Mouse (Mus musculus) CH12.LX (cell line): ENCODE measurements around the gene Zfp953. TPM values are rescaled to one million over a fixed set of nuclear protein-coding genes. Genes with fewer than 3 reads are reported as not detected.

Experiments used
- DNase-seq: peaks from one replicate; pipeline ENCODE4 v3.0.0-alpha.2; 2013; ENCODE audit errors: extremely low read depth
- H3K27ac ChIP-seq: 2 replicates; pipeline ENCODE4 v1.5.1; 2012; ENCODE audit warnings: low read depth, mild to moderate bottlenecking, control low read depth, moderate library complexity; ENCODE audit not compliant: insufficient read depth
- H3K27me3 ChIP-seq: replicated peaks from 2 replicates; pipeline ENCODE3; 2012; ENCODE audit warnings: inconsistent platforms
- H3K36me3 ChIP-seq, 2 experiments: replicated peaks in 1 of 2; 2 replicates each; pipeline versions ENCODE3 to v1.6.1; 2012; ENCODE audit warnings: inconsistent platforms in 1 of 2, low read length in 1 of 2, mild to moderate bottlenecking in 1 of 2, mixed read lengths in 1 of 2, moderate library complexity in 1 of 2; ENCODE audit not compliant: control insufficient read depth in 1 of 2, insufficient read depth in 1 of 2
- H3K4me1 ChIP-seq, 2 experiments: 2 replicates each; pipeline ENCODE4 v1.6.1; 2012; ENCODE audit warnings: inconsistent platforms in 1 of 2, moderate library complexity in 1 of 2; ENCODE audit not compliant: insufficient read depth in 2 of 2, control insufficient read depth in 1 of 2
- H3K4me2 ChIP-seq: 2 replicates; pipeline ENCODE4 v1.6.1; 2012; ENCODE audit warnings: low read depth, mild to moderate bottlenecking, control low read depth; ENCODE audit not compliant: poor library complexity, insufficient read depth, severe bottlenecking
- H3K4me3 ChIP-seq, 3 experiments: fragments of 150-350 bp in 1 of 3; sonication (generic) in 1 of 3; replicated peaks in 1 of 3; 2 replicates each; pipeline versions ENCODE3 to v1.5.1; 2011 to 2012; ENCODE audit warnings: low read depth in 2 of 3, low read length in 2 of 3, mild to moderate bottlenecking in 2 of 3, moderate library complexity in 2 of 3, control low read depth in 1 of 3, improper control_type of control experiment in 1 of 3, inconsistent platforms in 1 of 3, mixed read lengths in 1 of 3; ENCODE audit not compliant: poor library complexity in 1 of 3
- H3K79me2 ChIP-seq: replicated peaks from 2 replicates; pipeline ENCODE4 v1.6.1; 2012; ENCODE audit warnings: mild to moderate bottlenecking, moderate library complexity; ENCODE audit not compliant: control insufficient read depth, poor library complexity, insufficient read depth, severe bottlenecking; ENCODE audit errors: extremely low read depth
- H3K9ac ChIP-seq: 2 replicates; pipeline ENCODE4 v1.6.1; 2012; ENCODE audit warnings: low read depth, mild to moderate bottlenecking, control low read depth, moderate library complexity; ENCODE audit not compliant: insufficient read depth
- H3K9me3 ChIP-seq: replicated peaks from 2 replicates; pipeline ENCODE3; 2012; ENCODE audit warnings: low read length, inconsistent platforms, mixed read lengths
- BHLHE40 ChIP-seq: IDR thresholded peaks from 2 replicates; pipeline ENCODE4 v1.6.1; 2011; ENCODE audit warnings: mild to moderate bottlenecking, low read depth, low read length, improper control_type of control experiment
- CHD1 ChIP-seq: IDR thresholded peaks from 2 replicates; pipeline ENCODE4 v1.6.1; 2012; ENCODE audit warnings: low read depth, low read length, improper control_type of control experiment, inconsistent platforms
- E2F4 ChIP-seq: IDR thresholded peaks from 2 replicates; pipeline ENCODE4 v1.6.1; 2011; ENCODE audit warnings: low read depth, low read length, improper control_type of control experiment; ENCODE audit not compliant: insufficient replicate concordance
- ELF1 ChIP-seq: IDR thresholded peaks from 2 replicates; pipeline ENCODE4 v1.6.1; 2014; ENCODE audit warnings: low read depth, mild to moderate bottlenecking, inconsistent platforms, low read length, improper control_type of control experiment
- EP300 ChIP-seq: IDR thresholded peaks from 2 replicates; pipeline ENCODE4 v1.6.1; 2011; ENCODE audit warnings: low read length, improper control_type of control experiment
- ETS1 ChIP-seq: conservative IDR thresholded peaks from 2 replicates; pipeline ENCODE4 v1.6.1; 2012; ENCODE audit warnings: low read depth, mild to moderate bottlenecking, inconsistent platforms, low read length, improper control_type of control experiment, moderate library complexity
- HCFC1 ChIP-seq: IDR thresholded peaks from 2 replicates; pipeline ENCODE4 v1.6.1; 2012; ENCODE audit warnings: low read depth, mild to moderate bottlenecking, inconsistent platforms, low read length, improper control_type of control experiment
- IRF4 ChIP-seq: IDR thresholded peaks from 2 replicates; pipeline ENCODE4 v1.6.1; 2014; ENCODE audit warnings: low read depth, mild to moderate bottlenecking, inconsistent platforms, low read length, improper control_type of control experiment
- JUN ChIP-seq: IDR thresholded peaks from 2 replicates; pipeline ENCODE4 v1.6.1; 2011; ENCODE audit warnings: low read depth, mild to moderate bottlenecking, low read length, improper control_type of control experiment, moderate library complexity; ENCODE audit not compliant: insufficient read depth
- JUND ChIP-seq: conservative IDR thresholded peaks from 2 replicates; pipeline ENCODE4 v1.6.1; 2011; ENCODE audit warnings: low read depth, low read length, improper control_type of control experiment
- MAFK ChIP-seq: IDR thresholded peaks from 2 replicates; pipeline ENCODE4 v1.6.1; 2011; ENCODE audit warnings: low read length, improper control_type of control experiment; ENCODE audit not compliant: insufficient replicate concordance
- MAX ChIP-seq: IDR thresholded peaks from 2 replicates; pipeline ENCODE4 v1.6.1; 2011; ENCODE audit warnings: low read length, improper control_type of control experiment
- MEF2A ChIP-seq: IDR thresholded peaks from 2 replicates; pipeline ENCODE4 v1.6.1; 2014; ENCODE audit warnings: low read depth, mild to moderate bottlenecking, inconsistent platforms, low read length, improper control_type of control experiment, borderline replicate concordance
- MXI1 ChIP-seq: IDR thresholded peaks from 2 replicates; pipeline ENCODE4 v1.6.1; 2011; ENCODE audit warnings: mild to moderate bottlenecking, low read depth, low read length, improper control_type of control experiment
- MYC ChIP-seq: IDR thresholded peaks from 2 replicates; pipeline ENCODE4 v1.6.1; 2011; ENCODE audit warnings: low read depth, mild to moderate bottlenecking, improper control_type of control experiment, low read length
- NRF1 ChIP-seq: IDR thresholded peaks from 2 replicates; pipeline ENCODE4 v1.6.1; 2014; ENCODE audit warnings: low read depth, mild to moderate bottlenecking, inconsistent platforms, low read length, improper control_type of control experiment, moderate library complexity
- PAX5 ChIP-seq: IDR thresholded peaks from 2 replicates; pipeline ENCODE4 v1.6.1; 2012; ENCODE audit warnings: low read length, inconsistent platforms, mixed read lengths
- POLR2A ChIP-seq: IDR thresholded peaks from 2 replicates; pipeline ENCODE4 v1.6.1; 2011; ENCODE audit warnings: low read depth, mild to moderate bottlenecking, improper control_type of control experiment, low read length
- POLR2AphosphoS2 ChIP-seq: IDR thresholded peaks from 2 replicates; pipeline ENCODE4 v1.6.1; 2011; ENCODE audit warnings: low read depth, low read length, improper control_type of control experiment
- RAD21 ChIP-seq: IDR thresholded peaks from 2 replicates; pipeline ENCODE4 v1.6.1; 2011; ENCODE audit warnings: low read depth, mild to moderate bottlenecking, low read length, improper control_type of control experiment, moderate library complexity
- RCOR1 ChIP-seq: conservative IDR thresholded peaks from 2 replicates; pipeline ENCODE4 v1.6.1; 2012; ENCODE audit warnings: low read depth, mild to moderate bottlenecking, inconsistent platforms, low read length, improper control_type of control experiment
- SIN3A ChIP-seq: IDR thresholded peaks from 2 replicates; pipeline ENCODE4 v1.6.1; 2012; ENCODE audit warnings: low read length, improper control_type of control experiment, inconsistent platforms
- SMC3 ChIP-seq: IDR thresholded peaks from 2 replicates; pipeline ENCODE4 v1.6.1; 2011; ENCODE audit warnings: low read depth, low read length, improper control_type of control experiment
- TBP ChIP-seq: conservative IDR thresholded peaks from 2 replicates; pipeline ENCODE4 v1.6.1; 2011; ENCODE audit warnings: low read depth, low read length, improper control_type of control experiment
- TCF12 ChIP-seq: IDR thresholded peaks from 2 replicates; pipeline ENCODE4 v1.6.1; 2014; ENCODE audit warnings: low read depth, mild to moderate bottlenecking, inconsistent platforms, low read length, improper control_type of control experiment
- USF2 ChIP-seq: conservative IDR thresholded peaks from 2 replicates; pipeline ENCODE4 v1.6.1; 2011; ENCODE audit warnings: low read depth, low read length, improper control_type of control experiment
- ZC3H11A ChIP-seq: IDR thresholded peaks from 2 replicates; pipeline ENCODE4 v1.6.1; 2012; ENCODE audit warnings: low read depth, mild to moderate bottlenecking, inconsistent platforms, low read length, improper control_type of control experiment
- ZKSCAN1 ChIP-seq: IDR thresholded peaks from 2 replicates; pipeline ENCODE4 v1.6.1; 2012; ENCODE audit warnings: low read depth, inconsistent platforms, low read length, improper control_type of control experiment, borderline replicate concordance
- ZMIZ1 ChIP-seq: IDR thresholded peaks from 2 replicates; pipeline ENCODE4 v1.6.1; 2012; ENCODE audit warnings: low read depth, mild to moderate bottlenecking, inconsistent platforms, low read length, improper control_type of control experiment
- ZNF384 ChIP-seq: IDR thresholded peaks from 2 replicates; pipeline ENCODE4 v1.6.1; 2012; ENCODE audit warnings: low read depth, low read length, improper control_type of control experiment, inconsistent platforms
- dilution Hi-C: fragments of 300-500 bp; cut with MboI; formaldehyde crosslinking; loops from 2 replicates; pipeline ENCODE4 v1.14.3; 2020; ENCODE audit warnings: low sequenced_read_pairs; ENCODE audit not compliant: extremely low pct_unique_long_range_greater_than_20kb, extremely low pct_ligation_motif_present
- in situ Hi-C: fragments of 300-500 bp; cut with MboI; formaldehyde crosslinking; loops from 3 replicates; pipeline ENCODE4 v1.14.3; 2019; ENCODE audit warnings: low sequenced_read_pairs, low pct_ligation_motif_present, low pct_unique_long_range_greater_than_20kb, mixed read lengths
- polyA plus RNA-seq: library from polyadenylated mRNA; unstranded; fragments of >175 nt; gene quantifications from 2 replicates; pipeline ENCODE4 v1.2.1, GENCODE M21; 2012; ENCODE audit warnings: low read depth; ENCODE audit not compliant: insufficient read length
- total RNA-seq, 2 experiments: library from RNA; depleted of rRNA; stranded (reverse); fragments of 300-350 nt in 1 of 2; fragments of >200 nt in 1 of 2; gene quantifications; 2 replicates each; pipeline ENCODE4 v1.2.3; 2012 to 2014

Zfp953 gene
- total and polyA plus RNA-seq, 3 experiments, result 1.8 to 5.6 (median 3.6) TPM

GRCm38 (mm10) chr13:67332877-67333276 is 27.5 kb downstream of the Zfp953 start:
- no peak for DNase-seq

GRCm38 (mm10) chr13:67332019-67332724 is 28.2 kb downstream of the Zfp953 start, which contains the start of gene Zfp595:
Gene Zfp595, minus strand, starts transcription at chr13:67332570.
- Histone ChIP-seq H3K9me3 (peaks cover 4% of the 10 kb centered on the region), H3K4me2 (peak within 1 kb of the TSS; percentile 93), H3K36me3 (peaks cover 0 to 7% of the 10 kb centered on the region in 2 experiments), H3K27ac (0 out of 2 replicates have a peak within 1 kb of the TSS, but pooled peaks have one; percentile 34), H3K4me3 (peak within 1 kb of the TSS; percentile 54 to 84 (median 77)), H3K27me3 (no peaks in the 10 kb centered on the region), H3K4me1 (peaks cover 0 to 25% of the 10 kb centered on the region in 2 experiments; a peak in 2 of 4 replicates), H3K79me2 (peaks cover 5% of the 10 kb centered on the region), H3K9ac (peak within 1 kb of the TSS; percentile 51)
- dilution Hi-C loops, result no loop called here
- in situ Hi-C loops, result no loop called here
- DNase-seq, result peak; percentile 95
- TF ChIP-seq USF2 (no peak), HCFC1 (peak; percentile 96), RAD21 (peak; percentile 36), MAFK (no peak), SMC3 (peak; percentile 39; the same call in 1 of the 2 replicates), EP300 (0 out of 2 replicates have a peak, but pooled peaks have one; percentile 13), POLR2AphosphoS2 (no peak; the same call in 1 of the 2 replicates), E2F4 (no peak), ZMIZ1 (no peak), ZC3H11A (no peak), JUND (no peak), MEF2A (0 out of 2 replicates have a peak, but pooled peaks have one; percentile 8), POLR2A (peak; percentile 63), ZNF384 (no peak), ETS1 (no peak), MAX (peak; percentile 93), MXI1 (peak; percentile 85), PAX5 (no peak), ZKSCAN1 (no peak), RCOR1 (no peak), TBP (peak; percentile 85), BHLHE40 (peak; percentile 46; the same call in 1 of the 2 replicates), ELF1 (peak; percentile 97), NRF1 (no peak), TCF12 (peak; percentile 44; the same call in 1 of the 2 replicates), MYC (peak; percentile 89), JUN (peak; percentile 54), CHD1 (peak; percentile 17; the same call in 1 of the 2 replicates), SIN3A (peak; percentile 84), IRF4 (no peak)

More at GRCm38 (mm10) chr13:67332877-67333276, 27.5 kb downstream of the Zfp953 start:
- in situ Hi-C loops, result no loop called here
- dilution Hi-C loops, result no loop called here
- Histone ChIP-seq H3K27ac (no peak overlapping the region), H3K79me2 (peaks cover 5% of the 10 kb centered on the region), H3K9me3 (peaks cover 4% of the 10 kb centered on the region), H3K4me2 (peak overlapping the region; percentile 80)
- 0 out of 2 replicates have a peak, but pooled peaks have one; percentile 12 for TF ChIP-seq RCOR1
- no peak for TF ChIP-seq CHD1
- TF ChIP-seq, all 38 proteins: peak for 1
- Histone ChIP-seq H3K27me3 (no peaks in the 10 kb centered on the region), H3K4me3 (peak overlapping the region; percentile 54 to 84 (median 77)), H3K4me1 (peaks cover 0 to 25% of the 10 kb centered on the region in 2 experiments; a peak in 2 of 4 replicates), H3K9ac (peak overlapping the region; percentile 51; the same call in 1 of the 2 replicates), H3K36me3 (peaks cover 0 to 7% of the 10 kb centered on the region in 2 experiments)
